Mouse (Mus musculus): ENCODE measurements around the gene Ccdc155.

Ccdc155 gene

GRCm38 (mm10) chr7:45185921-45186320 is 18.8 kb downstream of the Ccdc155 start:
- no peak for DNase-seq

DNA sequence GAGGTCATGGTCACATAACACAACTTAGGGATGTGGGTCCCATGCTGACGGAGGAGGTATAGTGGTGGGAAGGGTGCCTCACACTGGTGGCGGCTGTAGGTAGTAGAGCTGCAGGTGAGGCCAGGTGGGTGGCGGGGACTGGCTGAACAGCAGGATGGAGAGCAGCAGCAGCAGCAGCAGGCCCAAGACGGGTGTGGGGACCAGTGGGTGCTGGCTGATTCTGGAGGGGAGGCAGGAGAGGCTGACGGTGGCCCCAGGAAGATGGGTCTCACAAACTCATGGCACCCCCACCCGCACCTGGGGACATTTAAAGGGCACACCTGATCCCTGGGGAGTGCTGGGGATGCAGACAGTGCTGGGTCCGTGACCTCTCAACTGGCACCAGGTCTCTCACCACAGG is 21.0 kb downstream of the Ccdc155 start:
- no peak for DNase-seq

GRCm38 (mm10) chr7:45182606-45183005 is 22.1 kb downstream of the Ccdc155 start:
- DNase-seq: no peak

DNA sequence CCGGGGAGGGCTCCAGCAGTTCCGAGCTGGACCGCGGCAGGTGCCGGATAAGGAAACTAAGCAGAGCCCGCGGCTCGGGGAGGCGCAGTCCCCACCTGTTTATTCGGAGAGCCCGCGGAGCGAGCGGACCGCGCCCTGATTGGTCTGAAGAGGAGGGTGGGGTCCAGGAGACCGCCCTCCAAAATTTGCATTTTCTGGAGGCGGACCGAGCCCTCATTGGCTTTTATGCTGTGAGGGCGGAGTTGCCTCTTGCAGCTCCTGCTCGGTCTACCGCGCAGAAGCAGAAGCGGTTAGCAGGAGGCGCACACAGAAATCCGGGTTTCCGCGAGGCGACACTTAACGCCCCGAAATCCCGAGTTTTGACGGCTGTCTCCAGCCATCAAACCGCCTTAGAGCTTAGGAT is 22.5 kb downstream of the Ccdc155 start:
- peak; percentile 86 for DNase-seq

- DNase-seq: no peak
These were observed 23.2 kb downstream of the Ccdc155 start for GRCm38 (mm10) chr7:45181540-45181939.

DNA sequence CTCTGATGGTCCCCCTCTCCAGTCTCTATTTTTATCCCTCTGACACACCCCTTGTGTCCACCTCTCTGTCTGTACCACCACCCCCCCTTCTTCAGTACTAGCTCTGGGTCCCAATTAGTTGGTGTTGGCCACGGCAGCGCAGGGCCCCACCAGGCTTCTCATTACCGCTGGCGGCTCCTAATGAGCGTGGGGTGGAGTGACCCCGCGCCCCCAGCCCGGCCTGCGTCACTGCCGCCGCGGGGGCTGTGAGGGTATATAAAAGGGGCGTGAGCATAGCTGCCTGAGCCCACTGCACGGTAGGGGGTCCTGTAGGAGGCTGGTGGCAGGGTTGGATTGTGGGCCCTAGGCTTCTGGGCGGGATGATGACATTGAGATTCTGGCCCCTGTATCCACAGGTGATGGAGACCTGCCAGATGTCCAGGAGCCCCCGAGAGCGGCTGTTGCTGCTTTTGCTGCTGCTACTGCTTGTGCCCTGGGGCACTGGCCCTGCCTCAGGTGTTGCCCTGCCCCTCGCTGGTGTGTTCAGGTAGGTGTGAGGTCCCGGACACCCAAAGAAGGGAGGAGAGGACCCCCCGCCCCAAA is 23.7 kb downstream of the Ccdc155 start, which contains the start of gene Pth2:
Gene Pth2 (plus strand): TSS at position 100 of the 582 bp plus-strand sequence.
- DNase-seq: no peak

DNA sequence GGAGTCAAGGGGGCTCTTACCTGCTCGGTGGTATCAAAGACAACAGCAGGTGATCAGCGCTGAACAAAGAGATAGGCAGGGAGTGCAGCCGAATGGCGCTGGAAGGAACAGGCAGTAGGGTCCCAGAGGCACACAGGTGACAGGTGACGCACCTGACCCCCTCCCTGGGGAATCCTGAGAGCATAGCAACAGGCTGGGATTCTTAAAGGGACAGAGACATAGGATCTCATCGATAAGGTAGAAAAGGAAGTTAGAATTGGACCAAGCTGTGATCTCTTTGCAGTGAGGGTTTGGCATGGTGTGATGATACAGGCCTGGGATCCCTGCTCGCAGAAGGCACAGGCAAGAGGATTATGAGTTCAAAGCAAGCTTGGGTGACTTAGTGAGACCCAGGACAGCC is 25.2 kb downstream of the Ccdc155 start, which contains the start of gene Gfy:
Gene Gfy (minus strand): TSS at position 101 of the 400 bp plus-strand sequence.
- no peak for DNase-seq

DNA sequence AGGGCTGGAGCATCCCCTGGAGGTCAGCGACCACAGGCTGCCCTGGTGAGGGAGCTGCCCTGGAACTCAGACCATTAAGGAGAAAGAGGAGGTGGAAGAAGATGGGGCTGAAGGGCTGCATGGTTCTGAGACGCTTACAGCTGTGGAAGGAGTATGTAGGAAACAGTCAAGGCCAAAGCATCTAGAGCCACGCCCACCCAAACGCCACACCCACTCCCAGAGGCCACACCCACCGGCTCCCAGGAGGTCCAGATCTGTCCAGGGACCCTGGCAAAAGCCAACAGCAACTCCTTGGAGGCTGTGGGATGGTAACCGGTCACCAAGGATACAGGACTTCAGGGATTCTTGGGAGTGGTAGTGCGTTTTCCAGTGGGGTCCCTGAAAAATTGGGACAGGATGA is 26.1 kb downstream of the Ccdc155 start:
- DNase-seq: no peak

DNA sequence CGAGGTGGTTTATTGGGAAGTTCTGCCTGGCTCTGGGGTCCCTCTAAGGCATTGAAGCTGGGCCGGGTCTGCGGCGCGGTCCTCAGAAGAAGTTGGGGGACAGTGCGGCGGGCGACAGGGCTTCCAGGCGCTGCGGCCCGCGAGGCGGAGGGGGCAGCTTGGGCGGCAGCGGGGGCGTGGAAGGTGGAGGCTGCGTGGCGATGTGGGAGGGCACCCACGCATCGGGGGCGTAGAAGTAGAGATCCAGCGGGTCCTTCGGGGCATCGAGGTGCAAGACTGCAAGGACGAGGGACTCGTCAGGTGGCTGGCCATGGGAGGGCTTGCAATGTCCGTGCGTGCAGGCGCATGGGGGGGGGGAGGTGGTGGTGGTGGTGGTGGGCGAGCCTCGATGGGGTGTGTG is 28.3 kb downstream of the Ccdc155 start:
- DNase-seq: no peak

DNA sequence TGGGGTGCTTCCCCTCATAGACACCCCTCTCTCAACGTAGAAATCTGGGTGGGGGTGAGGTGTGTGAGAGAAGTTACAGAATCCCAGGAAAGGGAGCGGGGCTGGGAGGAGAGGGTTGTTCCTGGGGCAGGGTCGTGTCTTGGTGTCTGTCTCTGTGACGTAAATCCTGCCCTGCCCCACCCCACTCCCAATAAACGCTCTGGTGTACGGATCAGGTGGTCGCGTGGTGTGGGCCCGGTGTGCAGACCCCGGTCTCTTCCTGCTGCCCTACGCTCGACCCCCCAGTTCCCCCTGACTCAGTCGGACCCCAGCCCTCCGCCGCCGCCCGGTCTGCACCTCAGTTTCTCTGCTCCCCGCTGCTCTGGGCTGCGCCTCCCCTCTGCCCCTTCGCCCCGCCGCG is 28.8 kb downstream of the Ccdc155 start:
- no peak for DNase-seq

DNA sequence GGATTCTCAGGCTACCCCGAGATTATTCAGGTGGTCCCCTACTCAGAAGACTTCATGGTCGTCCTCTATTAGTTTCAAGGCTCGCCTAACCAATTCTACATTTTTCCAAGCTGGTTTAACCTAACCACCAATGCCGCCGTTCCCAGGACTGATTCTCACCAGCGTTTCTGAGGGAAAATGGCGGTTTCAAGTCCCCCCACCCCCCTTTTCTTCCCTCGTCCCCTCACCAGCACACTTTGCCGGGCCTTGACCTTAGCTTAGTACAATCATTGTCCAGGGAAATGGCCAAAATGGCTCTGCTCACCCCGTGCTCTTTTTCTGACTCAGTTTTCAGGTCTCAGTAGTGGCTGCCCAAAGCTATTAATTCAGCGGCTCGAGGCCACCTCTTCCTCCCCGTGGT is 29.3 kb downstream of the Ccdc155 start:
- no peak for DNase-seq

- no peak for DNase-seq
These were observed 30.0 kb downstream of the Ccdc155 start for GRCm38 (mm10) chr7:45174567-45175280.

- DNase-seq: peak; percentile 28
These were observed 30.9 kb downstream of the Ccdc155 start for GRCm38 (mm10) chr7:45173772-45174171.

GRCm38 (mm10) chr7:45172974-45173373 is 31.7 kb downstream of the Ccdc155 start:
- peak; percentile 54 for DNase-seq

- DNase-seq: peak; percentile 32
These were observed 35.2 kb downstream of the Ccdc155 start for GRCm38 (mm10) chr7:45169495-45169894.

DNA sequence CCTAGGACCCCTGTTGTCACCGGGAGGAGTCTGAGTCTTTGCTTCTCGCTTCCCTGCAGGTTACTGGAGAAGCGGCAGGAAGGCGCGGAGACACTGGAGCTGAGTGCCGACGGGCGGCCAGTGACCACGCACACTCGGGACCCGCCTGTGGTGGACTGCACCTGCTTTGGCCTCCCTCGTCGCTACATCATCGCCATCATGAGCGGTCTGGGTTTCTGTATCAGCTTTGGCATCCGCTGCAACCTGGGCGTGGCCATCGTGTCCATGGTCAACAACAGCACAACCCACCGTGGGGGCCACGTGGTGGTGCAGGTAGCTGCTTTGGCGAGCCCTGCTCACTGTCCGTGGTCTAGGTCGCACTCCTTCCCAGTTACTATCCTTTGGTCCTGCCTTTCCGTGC is 36.0 kb downstream of the Ccdc155 start:
- DNase-seq: no peak

- no peak for DNase-seq
These were observed 36.8 kb downstream of the Ccdc155 start for GRCm38 (mm10) chr7:45167761-45168445.

GRCm38 (mm10) chr7:45166950-45167401 is 37.7 kb downstream of the Ccdc155 start:
- DNase-seq: no peak

DNA sequence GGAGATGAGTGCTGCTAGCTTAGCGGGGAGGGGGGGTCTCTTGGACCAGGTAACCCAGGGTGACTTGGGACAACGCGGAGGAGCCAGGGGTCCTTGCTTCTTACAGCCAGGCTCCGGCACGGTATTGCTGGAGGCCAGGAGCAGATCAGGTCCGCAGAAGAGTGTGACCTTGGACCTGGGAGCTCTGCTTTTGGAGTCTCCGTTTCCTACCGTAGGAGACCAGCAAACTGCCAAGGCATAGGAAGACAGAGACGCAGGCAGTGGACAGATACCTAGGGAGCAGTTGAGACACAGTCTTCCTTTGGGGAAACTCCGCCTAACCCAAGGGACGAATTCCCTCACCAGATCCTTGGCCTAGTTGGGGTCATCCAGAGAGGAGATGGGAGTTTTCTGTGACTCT is 39.0 kb downstream of the Ccdc155 start:
- no peak for DNase-seq

GRCm38 (mm10) chr7:45164833-45165232 is 39.9 kb downstream of the Ccdc155 start:
- DNase-seq: no peak

- DNase-seq: peak; percentile 31
These were observed 40.8 kb downstream of the Ccdc155 start, which contains the start of gene Slc17a7 for GRCm38 (mm10) chr7:45163735-45164490. Slc17a7 (plus strand) TSS chr7:45163949.

GRCm38 (mm10) chr7:45162996-45163615 is 41.6 kb downstream of the Ccdc155 start:
- no peak for DNase-seq

GRCm38 (mm10) chr7:45162551-45162950 is 42.1 kb downstream of the Ccdc155 start:
- DNase-seq: no peak
